Mouse (Mus musculus): ENCODE measurements at regions not wholly inside any gene's neighbourhood (a gene's known extent, or its start where the extent isn't known, plus 50 kb on each side); places are given as distances from the start of the nearest gene placed in this dataset.

- Histone ChIP-seq H3K4me3 (ENCODE audit: low read depth, low read length) (no peak overlapping the region), H3K27ac (ENCODE audit: low read depth, low read length) (no peak overlapping the region), H3K36me3 (ENCODE audit: control insufficient read depth, insufficient read depth, low read length) (no peaks in the 10 kb centered on the region), H3K9me3 (replicated peaks; ENCODE audit: control insufficient read depth, low read length) (no peaks in the 10 kb centered on the region), H3K9ac (ENCODE audit: low read length) (no peak overlapping the region), H3K4me2 (ENCODE audit: low read length) (no peak overlapping the region), H3K27me3 (replicated peaks; ENCODE audit: control insufficient read depth, insufficient read depth, low read length) (no peaks in the 10 kb centered on the region), H3K4me1 (ENCODE audit: control insufficient read depth, insufficient read depth, low read length) (no peaks in the 10 kb centered on the region)
- DNase-seq (ENCODE audit: low spot score) (no peak), ATAC-seq (no peak)
Observed at GRCm38 (mm10) chr17:89357241-89357640, 156.8 kb upstream of the Fshr start.

- no peak overlapping the region for H3K4me2 ChIP-seq (ENCODE audit: low read length)
- H3K27me3 ChIP-seq (replicated peaks; ENCODE audit: control insufficient read depth, insufficient read depth, low read length): no peaks in the 10 kb centered on the region
- H3K36me3 ChIP-seq (ENCODE audit: control insufficient read depth, insufficient read depth, low read length): no peaks in the 10 kb centered on the region
- DNase-seq (ENCODE audit: low spot score) (peak; percentile 28), ATAC-seq (no peak)
- H3K4me1 ChIP-seq (ENCODE audit: control insufficient read depth, insufficient read depth, low read length): no peaks in the 10 kb centered on the region
- no peaks in the 10 kb centered on the region for H3K9me3 ChIP-seq (replicated peaks; ENCODE audit: control insufficient read depth, low read length)
- H3K9ac ChIP-seq (ENCODE audit: low read length): no peak overlapping the region
- 76% methylated on average over 8 of the region's 8 CpGs for WGBS
- no peak overlapping the region for H3K4me3 ChIP-seq (ENCODE audit: low read depth, low read length)
- H3K27ac ChIP-seq (ENCODE audit: low read depth, low read length): no peak overlapping the region
Observed at GRCm38 (mm10) chr17:89340497-89341205, 140.2 kb upstream of the Fshr start.

GRCm38 (mm10) chr17:89319602-89320288 is 119.3 kb upstream of the Fshr start:
- no peak for ATAC-seq
- no peak overlapping the region for H3K4me3 ChIP-seq (ENCODE audit: low read depth, low read length)
- no peaks in the 10 kb centered on the region for H3K27me3 ChIP-seq (replicated peaks; ENCODE audit: control insufficient read depth, insufficient read depth, low read length)
- H3K4me2 ChIP-seq (ENCODE audit: low read length): no peak overlapping the region
- H3K4me1 ChIP-seq (ENCODE audit: control insufficient read depth, insufficient read depth, low read length): no peaks in the 10 kb centered on the region
- 41% methylated on average over 2 of the region's 2 CpGs for WGBS
- no peak overlapping the region for H3K9ac ChIP-seq (ENCODE audit: low read length)
- DNase-seq (ENCODE audit: low spot score): no peak
- no peak overlapping the region for H3K27ac ChIP-seq (ENCODE audit: low read depth, low read length)
- no peaks in the 10 kb centered on the region for H3K36me3 ChIP-seq (ENCODE audit: control insufficient read depth, insufficient read depth, low read length)
- H3K9me3 ChIP-seq (replicated peaks; ENCODE audit: control insufficient read depth, low read length): no peaks in the 10 kb centered on the region

GRCm38 (mm10) chr17:89318356-89318755 is 117.9 kb upstream of the Fshr start:
- 93% methylated on average over 1 of the region's 1 CpGs for WGBS
- no peak overlapping the region for H3K4me2 ChIP-seq (ENCODE audit: low read length)
- H3K9ac ChIP-seq (ENCODE audit: low read length): no peak overlapping the region

GRCm38 (mm10) chr17:89311133-89311532 is 110.7 kb upstream of the Fshr start:
- no peak for ATAC-seq
- Histone ChIP-seq H3K4me2 (ENCODE audit: low read length) (no peak overlapping the region), H3K36me3 (ENCODE audit: control insufficient read depth, insufficient read depth, low read length) (no peaks in the 10 kb centered on the region), H3K9ac (ENCODE audit: low read length) (no peak overlapping the region), H3K4me1 (ENCODE audit: control insufficient read depth, insufficient read depth, low read length) (no peaks in the 10 kb centered on the region), H3K4me3 (ENCODE audit: low read depth, low read length) (no peak overlapping the region), H3K27me3 (replicated peaks; ENCODE audit: control insufficient read depth, insufficient read depth, low read length) (no peaks in the 10 kb centered on the region), H3K27ac (ENCODE audit: low read depth, low read length) (no peak overlapping the region), H3K9me3 (replicated peaks; ENCODE audit: control insufficient read depth, low read length) (no peaks in the 10 kb centered on the region)
- no peak for DNase-seq (ENCODE audit: low spot score)
- 87% methylated on average over 12 of the region's 12 CpGs for WGBS

More at GRCm38 (mm10) chr17:89318356-89318755, 117.9 kb upstream of the Fshr start:
- Histone ChIP-seq H3K4me3 (ENCODE audit: low read depth, low read length) (no peak overlapping the region), H3K27ac (ENCODE audit: low read depth, low read length) (no peak overlapping the region), H3K4me1 (ENCODE audit: control insufficient read depth, insufficient read depth, low read length) (no peaks in the 10 kb centered on the region), H3K9me3 (replicated peaks; ENCODE audit: control insufficient read depth, low read length) (no peaks in the 10 kb centered on the region), H3K27me3 (replicated peaks; ENCODE audit: control insufficient read depth, insufficient read depth, low read length) (no peaks in the 10 kb centered on the region), H3K36me3 (ENCODE audit: control insufficient read depth, insufficient read depth, low read length) (no peaks in the 10 kb centered on the region)
- no peak for ATAC-seq
- DNase-seq (ENCODE audit: low spot score): no peak

- no peaks in the 10 kb centered on the region for H3K27me3 ChIP-seq (replicated peaks; ENCODE audit: control insufficient read depth, insufficient read depth, low read length)
- peaks cover 3% of the 10 kb centered on the region; the same call in 1 of the 2 replicates for H3K4me1 ChIP-seq (ENCODE audit: control insufficient read depth, insufficient read depth, low read length)
- no peak for DNase-seq (ENCODE audit: low spot score)
- 88% methylated on average over 4 of the region's 4 CpGs for WGBS
- no peaks in the 10 kb centered on the region for H3K36me3 ChIP-seq (ENCODE audit: control insufficient read depth, insufficient read depth, low read length)
- H3K4me3 ChIP-seq (ENCODE audit: low read depth, low read length): no peak overlapping the region
- no peak overlapping the region for H3K9ac ChIP-seq (ENCODE audit: low read length)
- no peaks in the 10 kb centered on the region for H3K9me3 ChIP-seq (replicated peaks; ENCODE audit: control insufficient read depth, low read length)
- no peak overlapping the region for H3K4me2 ChIP-seq (ENCODE audit: low read length)
- no peak overlapping the region for H3K27ac ChIP-seq (ENCODE audit: low read depth, low read length)
- ATAC-seq: no peak
Observed at GRCm38 (mm10) chr17:89301325-89301724, 100.8 kb upstream of the Fshr start.

- no peak overlapping the region for H3K27ac ChIP-seq (ENCODE audit: low read depth, low read length)
Observed at GRCm38 (mm10) chr17:89297277-89298002, 97.0 kb upstream of the Fshr start.

GRCm38 (mm10) chr17:89281321-89281720 is 80.8 kb upstream of the Fshr start:
- H3K9me3 ChIP-seq (replicated peaks; ENCODE audit: control insufficient read depth, low read length): peaks cover 10% of the 10 kb centered on the region
- no peak overlapping the region for H3K4me2 ChIP-seq (ENCODE audit: low read length)
- ATAC-seq: no peak
- WGBS: 95% methylated on average over 2 of the region's 2 CpGs
- H3K27ac ChIP-seq (ENCODE audit: low read depth, low read length): no peak overlapping the region
- no peaks in the 10 kb centered on the region for H3K27me3 ChIP-seq (replicated peaks; ENCODE audit: control insufficient read depth, insufficient read depth, low read length)
- no peak overlapping the region for H3K4me3 ChIP-seq (ENCODE audit: low read depth, low read length)
- no peak overlapping the region for H3K9ac ChIP-seq (ENCODE audit: low read length)
- no peaks in the 10 kb centered on the region for H3K36me3 ChIP-seq (ENCODE audit: control insufficient read depth, insufficient read depth, low read length)
- no peaks in the 10 kb centered on the region; the same call in 1 of the 2 replicates for H3K4me1 ChIP-seq (ENCODE audit: control insufficient read depth, insufficient read depth, low read length)
- DNase-seq (ENCODE audit: low spot score): no peak

More at GRCm38 (mm10) chr17:89297277-89298002, 97.0 kb upstream of the Fshr start:
- 8% methylated on average over 4 of the region's 4 CpGs for WGBS
- Histone ChIP-seq H3K9ac (ENCODE audit: low read length) (no peak overlapping the region), H3K4me3 (ENCODE audit: low read depth, low read length) (no peak overlapping the region), H3K9me3 (replicated peaks; ENCODE audit: control insufficient read depth, low read length) (no peaks in the 10 kb centered on the region), H3K36me3 (ENCODE audit: control insufficient read depth, insufficient read depth, low read length) (no peaks in the 10 kb centered on the region), H3K4me2 (ENCODE audit: low read length) (no peak overlapping the region), H3K4me1 (ENCODE audit: control insufficient read depth, insufficient read depth, low read length) (peaks cover 3% of the 10 kb centered on the region; the same call in 1 of the 2 replicates), H3K27me3 (replicated peaks; ENCODE audit: control insufficient read depth, insufficient read depth, low read length) (no peaks in the 10 kb centered on the region)
- peak; percentile 92 for ATAC-seq
- peak; percentile 76 for DNase-seq (ENCODE audit: low spot score)

- ATAC-seq (no peak), DNase-seq (ENCODE audit: low spot score) (no peak)
- Histone ChIP-seq H3K27me3 (replicated peaks; ENCODE audit: control insufficient read depth, insufficient read depth, low read length) (no peaks in the 10 kb centered on the region), H3K27ac (ENCODE audit: low read depth, low read length) (no peak overlapping the region), H3K9ac (ENCODE audit: low read length) (no peak overlapping the region), H3K9me3 (replicated peaks; ENCODE audit: control insufficient read depth, low read length) (no peaks in the 10 kb centered on the region), H3K4me2 (ENCODE audit: low read length) (no peak overlapping the region), H3K36me3 (ENCODE audit: control insufficient read depth, insufficient read depth, low read length) (no peaks in the 10 kb centered on the region), H3K4me3 (ENCODE audit: low read depth, low read length) (no peak overlapping the region), H3K4me1 (ENCODE audit: control insufficient read depth, insufficient read depth, low read length) (no peaks in the 10 kb centered on the region)
Observed at GRCm38 (mm10) chr17:89272141-89272540, 71.7 kb upstream of the Fshr start.

Measured in forebrain, embryonic 14.5 days (tissue).